Mouse (Mus musculus) MEL (cell line): ENCODE data around the gene Itga9. TPM values are rescaled to one million over a fixed set of nuclear protein-coding genes. Genes with fewer than 3 reads are reported as not detected.

Experiments used
- DNase-seq: peaks from one replicate; pipeline ENCODE4 v3.0.0; 2011; ENCODE audit warnings: low read depth, low spot score
- H3K27ac ChIP-seq: 2 replicates; pipeline ENCODE4 v1.5.1; 2012; ENCODE audit warnings: low read depth, mild to moderate bottlenecking, control low read depth, low read length, moderate library complexity; ENCODE audit not compliant: control insufficient read depth
- H3K27me3 ChIP-seq, 2 experiments: fragments of 150-350 bp in 1 of 2; sonication (generic) in 1 of 2; 2 replicates each; pipeline ENCODE4 v1.6.1; 2012; ENCODE audit warnings: low read length in 2 of 2, mild to moderate bottlenecking in 2 of 2, improper control_type of control experiment in 1 of 2, moderate library complexity in 1 of 2; ENCODE audit not compliant: insufficient read depth in 2 of 2, control insufficient read depth in 1 of 2
- H3K36me3 ChIP-seq, 2 experiments: 2 replicates each; pipeline ENCODE4 v1.6.1; 2012 to 2014; ENCODE audit warnings: low read length in 2 of 2, improper control_type of control experiment in 1 of 2, inconsistent platforms in 1 of 2, mild to moderate bottlenecking in 1 of 2; ENCODE audit not compliant: insufficient read depth in 2 of 2, control insufficient read depth in 1 of 2
- H3K4me1 ChIP-seq, 2 experiments: fragments of 150-350 bp in 1 of 2; sonication (generic) in 1 of 2; 2 replicates each; pipeline ENCODE4 v1.6.1; 2012; ENCODE audit warnings: low read length in 2 of 2, improper control_type of control experiment in 1 of 2, mild to moderate bottlenecking in 1 of 2; ENCODE audit not compliant: insufficient read depth in 2 of 2, control insufficient read depth in 1 of 2
- H3K4me3 ChIP-seq, 2 experiments: fragments of 150-350 bp in 1 of 2; sonication (generic) in 1 of 2; 2 replicates each; pipeline ENCODE4 v1.5.1; 2012; ENCODE audit warnings: low read depth in 2 of 2, low read length in 2 of 2, mild to moderate bottlenecking in 2 of 2, moderate library complexity in 2 of 2, control low read depth in 1 of 2, improper control_type of control experiment in 1 of 2; ENCODE audit not compliant: control insufficient read depth in 1 of 2, insufficient read depth in 1 of 2
- H3K79me2 ChIP-seq: 2 replicates; pipeline ENCODE4 v1.6.1; 2012; ENCODE audit warnings: mild to moderate bottlenecking, low read length, moderate library complexity; ENCODE audit not compliant: control insufficient read depth, poor library complexity, insufficient read depth
- H3K9ac ChIP-seq: 2 replicates; pipeline ENCODE4 v1.6.1; 2012; ENCODE audit warnings: low read depth, mild to moderate bottlenecking, control low read depth, low read length, moderate library complexity; ENCODE audit not compliant: control insufficient read depth, poor library complexity, severe bottlenecking
- H3K9me3 ChIP-seq: fragments of 150-350 bp; sonication (generic); replicated peaks from 2 replicates; pipeline ENCODE4 v1.6.1; 2012; ENCODE audit warnings: mild to moderate bottlenecking, low read length, improper control_type of control experiment, moderate library complexity; ENCODE audit not compliant: insufficient read depth
- BHLHE40 ChIP-seq: IDR thresholded peaks from 2 replicates; pipeline ENCODE4 v1.6.1; 2012; ENCODE audit warnings: low read depth, mild to moderate bottlenecking, inconsistent platforms, low read length, improper control_type of control experiment, borderline replicate concordance
- E2F4 ChIP-seq: IDR thresholded peaks from 2 replicates; pipeline ENCODE4 v1.6.1; 2011; ENCODE audit warnings: low read depth, low read length, improper control_type of control experiment, borderline replicate concordance
- ELF1 ChIP-seq: IDR thresholded peaks from 2 replicates; pipeline ENCODE4 v1.6.1; 2014; ENCODE audit warnings: low read depth, mild to moderate bottlenecking, inconsistent platforms, low read length, improper control_type of control experiment, moderate library complexity
- GABPA ChIP-seq: IDR thresholded peaks from 2 replicates; pipeline ENCODE4 v1.6.1; 2012; ENCODE audit warnings: low read depth, mild to moderate bottlenecking, inconsistent platforms, low read length, improper control_type of control experiment, moderate library complexity
- GATA1 ChIP-seq: IDR thresholded peaks from 2 replicates; pipeline ENCODE4 v1.6.1; 2011; ENCODE audit warnings: low read depth, low read length, improper control_type of control experiment
- JUND ChIP-seq: IDR thresholded peaks from 2 replicates; pipeline ENCODE4 v1.6.1; 2011; ENCODE audit warnings: low read depth, mild to moderate bottlenecking, improper control_type of control experiment, low read length
- MAX ChIP-seq: IDR thresholded peaks from 2 replicates; pipeline ENCODE4 v1.6.1; 2011; ENCODE audit warnings: low read length, improper control_type of control experiment
- MAZ ChIP-seq: IDR thresholded peaks from 2 replicates; pipeline ENCODE4 v1.6.1; 2012; ENCODE audit warnings: low read depth, mild to moderate bottlenecking, inconsistent platforms, low read length, improper control_type of control experiment
- MYB ChIP-seq: IDR thresholded peaks from 2 replicates; pipeline ENCODE4 v1.6.1; 2011; ENCODE audit warnings: mild to moderate bottlenecking, low read depth, low read length, improper control_type of control experiment
- NRF1 ChIP-seq: IDR thresholded peaks from 2 replicates; pipeline ENCODE4 v1.6.1; 2014; ENCODE audit warnings: low read depth, mild to moderate bottlenecking, inconsistent platforms, low read length, improper control_type of control experiment, moderate library complexity; ENCODE audit not compliant: poor library complexity, insufficient read depth, severe bottlenecking
- POLR2AphosphoS2 ChIP-seq: IDR thresholded peaks from 2 replicates; pipeline ENCODE4 v1.6.1; 2011; ENCODE audit warnings: low read length, improper control_type of control experiment
- RAD21 ChIP-seq: IDR thresholded peaks from 2 replicates; pipeline ENCODE4 v1.6.1; 2011; ENCODE audit warnings: mild to moderate bottlenecking, low read depth, low read length, improper control_type of control experiment
- SIN3A ChIP-seq: IDR thresholded peaks from 2 replicates; pipeline ENCODE4 v1.6.1; 2012; ENCODE audit warnings: low read length, improper control_type of control experiment, inconsistent platforms
- UBTF ChIP-seq: IDR thresholded peaks from 2 replicates; pipeline ENCODE4 v1.6.1; 2012; ENCODE audit warnings: low read depth, mild to moderate bottlenecking, inconsistent platforms, low read length, improper control_type of control experiment, moderate library complexity, borderline replicate concordance; ENCODE audit not compliant: insufficient read depth
- USF1 ChIP-seq: IDR thresholded peaks from 2 replicates; pipeline ENCODE4 v1.6.1; 2014; ENCODE audit warnings: low read depth, mild to moderate bottlenecking, inconsistent platforms, low read length, improper control_type of control experiment, moderate library complexity
- USF2 ChIP-seq, 2 experiments: IDR thresholded peaks; 2 replicates each; pipeline ENCODE4 v1.6.1; 2011 to 2012; ENCODE audit warnings: improper control_type of control experiment in 2 of 2, low read length in 2 of 2, borderline replicate concordance in 1 of 2, inconsistent platforms in 1 of 2, low read depth in 1 of 2, mild to moderate bottlenecking in 1 of 2; ENCODE audit not compliant: insufficient read depth in 1 of 2
- ZMIZ1 ChIP-seq: IDR thresholded peaks from 2 replicates; pipeline ENCODE4 v1.6.1; 2012; ENCODE audit warnings: low read depth, mild to moderate bottlenecking, inconsistent platforms, low read length, improper control_type of control experiment, moderate library complexity
- ZNF384 ChIP-seq: IDR thresholded peaks from 2 replicates; pipeline ENCODE4 v1.6.1; 2012; ENCODE audit warnings: low read depth, mild to moderate bottlenecking, inconsistent platforms, low read length, improper control_type of control experiment
- polyA plus RNA-seq, 2 experiments: library from polyadenylated mRNA; stranded (reverse) in 1 of 2; unstranded in 1 of 2; fragments of >175 nt in 1 of 2; fragments of >200 nt in 1 of 2; gene quantifications; 2 replicates each; pipeline versions ENCODE4 v1.2.1 to v1.2.4; 2012; ENCODE audit warnings: low replicate concordance in 2 of 2, low read depth in 1 of 2; ENCODE audit not compliant: insufficient read length in 2 of 2, insufficient read depth in 1 of 2, missing spikeins in 1 of 2
- total RNA-seq: library from RNA; depleted of rRNA; stranded (reverse); fragments of 300-350 nt; gene quantifications from 2 replicates; pipeline ENCODE4 v1.2.3, GENCODE M21; 2012

The Itga9 gene
- total and polyA plus RNA-seq, 3 experiments = 0.19 to 0.21 TPM; not detected in 1

DNA sequence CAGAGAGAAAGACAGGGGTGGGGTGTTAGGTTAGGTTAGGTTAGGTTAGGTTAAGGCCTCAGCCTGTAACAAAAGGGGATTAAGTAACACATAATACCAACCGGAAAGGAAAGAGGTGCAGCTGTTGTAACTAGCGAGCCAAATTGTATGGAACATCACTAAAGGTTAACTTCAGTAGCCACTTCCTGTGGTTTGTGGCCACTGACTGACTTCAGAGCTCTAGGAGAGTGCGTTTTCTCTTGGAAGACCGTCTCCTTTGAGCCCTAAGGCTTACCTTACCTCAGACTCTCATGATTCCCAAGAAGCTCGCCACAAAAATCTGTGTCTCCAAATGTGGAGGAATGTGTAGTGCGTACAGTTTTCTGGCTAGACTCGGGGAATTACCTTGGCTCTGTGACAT is 144.3 kb downstream of the Itga9 start:
- H3K27ac ChIP-seq = no peak overlapping the region
- no peaks in the 10 kb centered on the region for H3K9me3 ChIP-seq
- H3K27me3 ChIP-seq = no peaks in the 10 kb centered on the region; a peak in 1 of 4 replicates
- TF ChIP-seq GATA1 = no peak
- no peak for TF ChIP-seq GABPA
- no peak for TF ChIP-seq RAD21
- TF ChIP-seq NRF1 = no peak
- no peak for TF ChIP-seq ZMIZ1
- no peak for TF ChIP-seq USF1
- TF ChIP-seq UBTF = no peak
- no peak for TF ChIP-seq E2F4
- no peak for TF ChIP-seq MAZ
- no peak for TF ChIP-seq ELF1
- TF ChIP-seq BHLHE40 = no peak
- no peak for TF ChIP-seq MYB
- TF ChIP-seq JUND = no peak
- TF ChIP-seq MAX = no peak
- no peaks in the 10 kb centered on the region for H3K4me1 ChIP-seq
- H3K36me3 ChIP-seq = no peaks in the 10 kb centered on the region
- no peak for DNase-seq
- H3K4me3 ChIP-seq = no peak overlapping the region
- H3K9ac ChIP-seq = no peak overlapping the region
- H3K79me2 ChIP-seq = no peaks in the 10 kb centered on the region

DNA sequence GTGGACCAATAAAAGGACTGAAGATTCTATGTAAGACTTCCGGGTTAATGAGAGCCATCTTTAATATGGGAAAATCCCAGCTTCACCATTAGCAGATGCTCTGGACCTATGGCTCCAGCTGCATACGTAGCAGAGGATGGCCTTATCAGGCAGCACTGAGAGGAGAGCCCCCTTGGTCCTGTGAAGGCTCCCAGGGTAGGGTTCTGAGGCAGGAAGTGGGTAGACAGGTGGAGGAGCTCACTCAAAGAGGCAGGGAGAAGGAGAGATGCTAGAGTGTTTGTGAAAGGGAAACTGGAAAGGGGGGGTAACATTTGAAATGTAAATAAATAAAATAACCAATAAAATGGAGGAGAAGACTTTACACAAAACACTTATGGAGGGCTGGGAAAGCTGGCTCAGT is 145.9 kb downstream of the Itga9 start:
- H3K4me3 ChIP-seq = no peak overlapping the region
- H3K4me1 ChIP-seq = no peaks in the 10 kb centered on the region
- H3K9ac ChIP-seq = no peak overlapping the region
- no peaks in the 10 kb centered on the region for H3K9me3 ChIP-seq
- no peak for DNase-seq
- TF ChIP-seq ZNF384 = no peak
- no peak for TF ChIP-seq BHLHE40
- no peak for TF ChIP-seq POLR2AphosphoS2
- TF ChIP-seq USF2 (IDR thresholded peaks at IDR 0.05; ENCODE audit: borderline replicate concordance in 1 of 2, insufficient read depth in 1 of 2, low read depth in 1 of 2, low read length in 2 of 2) = no peak
- no peak for TF ChIP-seq SIN3A
- TF ChIP-seq UBTF = no peak
- no peak for TF ChIP-seq NRF1
- TF ChIP-seq MAZ = no peak
- no peak for TF ChIP-seq ELF1
- H3K27me3 ChIP-seq = no peaks in the 10 kb centered on the region; a peak in 1 of 4 replicates
- H3K27ac ChIP-seq = no peak overlapping the region
- no peaks in the 10 kb centered on the region for H3K79me2 ChIP-seq
- H3K36me3 ChIP-seq = no peaks in the 10 kb centered on the region
